Mouse (Mus musculus) CD4-positive naive resting alpha-beta T cell, adult 57 days (primary cell): ENCODE results near the gene Cipc. TPM values are rescaled to one million over a fixed set of nuclear protein-coding genes. Genes with fewer than 3 reads are reported as not detected.

Source experiments
- total RNA-seq: library from RNA; stranded (reverse); gene quantifications from one replicate; pipeline ENCODE4 v1.2.4, GENCODE M21; 2023

Cipc gene
- total RNA-seq, result 20.5 TPM

GRCm38 (mm10) chr12:86946862-86947574 is at the start of gene Cipc:
Gene Cipc, plus strand, starts transcription at chr12:86947043.

GRCm38 (mm10) chr12:86989890-86990754 is 43.3 kb downstream of the Cipc start, which contains the start of gene Zdhhc22:
Gene Zdhhc22, minus strand, starts transcription at chr12:86990430.

Other genes starting within 250 kb of the Cipc start
- 11.4 TPM for gene Angel1, start 220.6 kb upstream of the Cipc start, total RNA-seq
- gene Lrrc74a, start 212.7 kb upstream of the Cipc start, total RNA-seq, result not detected
- gene Irf2bpl, start 62.2 kb upstream of the Cipc start, total RNA-seq, result 74.0 TPM
- gene Zdhhc22, start 43.4 kb downstream of the Cipc start, total RNA-seq, result not detected
- not detected for gene Tmem63c, start 74.3 kb downstream of the Cipc start, total RNA-seq
- gene Ngb, start 155.5 kb downstream of the Cipc start, total RNA-seq, result 0.77 TPM
- 13.7 TPM for gene Gstz1, start 200.1 kb downstream of the Cipc start, total RNA-seq
- 6.8 TPM for gene Pomt2, start 200.9 kb downstream of the Cipc start, total RNA-seq